Mouse (Mus musculus) thymus, adult 2 months (tissue): Measurements from ENCODE around the gene Aven.

Experiments used
- CTCF ChIP-seq: fragments of 200-500 bp; IDR thresholded peaks from 2 replicates; pipeline ENCODE4 v1.5.1; 2012; ENCODE audit warnings: mild to moderate bottlenecking, control low read depth, low read length, moderate library complexity, borderline replicate concordance; ENCODE audit not compliant: control insufficient read depth, poor library complexity, insufficient read depth; ENCODE audit errors: extremely low read depth
- POLR2A ChIP-seq: fragments of 200-500 bp; IDR thresholded peaks from 2 replicates; pipeline ENCODE4 v1.6.1; 2012; ENCODE audit warnings: mild to moderate bottlenecking, low read length, control low read depth, moderate library complexity; ENCODE audit not compliant: control insufficient read depth, poor library complexity, insufficient read depth; ENCODE audit errors: extremely low read depth

- no peak for TF ChIP-seq CTCF
- TF ChIP-seq POLR2A: no peak
These were observed 63.8 kb downstream of the Aven start for GRCm38 (mm10) chr2:112556527-112556926.
